Mouse (Mus musculus): ENCODE results near the gene Clint1.

DNA sequence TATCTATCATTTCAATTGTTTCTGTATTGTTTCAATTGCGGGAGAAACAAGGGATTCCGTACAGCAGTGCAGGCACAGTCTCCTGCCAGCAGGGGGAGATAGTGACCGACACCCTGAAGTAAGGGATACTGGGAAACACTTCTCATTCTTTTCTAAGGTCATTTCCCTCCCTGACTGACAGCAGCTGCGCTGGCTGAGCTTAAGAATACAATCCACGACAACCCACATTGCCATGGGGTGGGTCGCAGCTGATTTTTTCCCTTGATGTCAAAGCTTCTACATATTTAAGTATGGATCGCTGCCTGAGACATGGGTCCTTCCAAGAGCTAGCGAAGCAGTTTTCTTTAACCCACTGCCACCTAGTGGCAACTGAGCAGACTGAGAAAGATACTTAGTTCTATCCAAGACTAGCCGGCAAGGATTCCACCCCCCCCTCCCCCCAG lies 74.8 kb downstream of the Clint1 start:
- TF ChIP-seq GATA1 (IDR thresholded peaks at IDR 0.05; ENCODE audit: low read length): no peak
- no peak for TF ChIP-seq TAL1 (IDR thresholded peaks at IDR 0.05; ENCODE audit: low read length)

Data from erythroblast, embryonic 14.5 days (primary cell).